Mouse (Mus musculus): ENCODE results near the gene Sp7.

- TF ChIP-seq EP300 (IDR thresholded peaks at IDR 0.05): no peak
- TF ChIP-seq CTCF (IDR thresholded peaks at IDR 0.05): no peak
These were observed 3.0 kb upstream of the Sp7 start for GRCm38 (mm10) chr15:102369972-102370371.

Measured in lung, postnatal 0 days (tissue).